Mouse (Mus musculus) urinary bladder, postnatal 4 days (tissue): ENCODE data around the gene Olfr702.

Experiments used
- DNase-seq, 2 experiments: peaks; one replicate each; pipeline ENCODE4 v3.0.0; 2021 to 2022; ENCODE audit warnings: low spot score in 2 of 2

Olfr702 gene

GRCm38 (mm10) chr7:106833793-106834192, at the start of gene Olfr702:
Olfr702 (minus strand) TSS chr7:106833893.
- no peak for DNase-seq

- no peak for DNase-seq
Measured at GRCm38 (mm10) chr7:106876791-106877190, 43.1 kb upstream of the Olfr702 start, which contains the start of gene Olfr705. Olfr705 (minus strand) TSS chr7:106876891.

- DNase-seq = no peak
Measured at GRCm38 (mm10) chr7:106862885-106863284, 29.2 kb upstream of the Olfr702 start, which contains the start of gene Olfr704. Olfr704 (plus strand) TSS chr7:106863185.

GRCm38 (mm10) chr7:106843060-106843459, 9.4 kb upstream of the Olfr702 start, which contains the start of gene Olfr703:
Olfr703 (plus strand) TSS chr7:106843360.
- DNase-seq = no peak

- no peak for DNase-seq
Measured at GRCm38 (mm10) chr7:106818414-106818813, 15.3 kb downstream of the Olfr702 start.

- no peak for DNase-seq
Measured at GRCm38 (mm10) chr7:106815775-106816174, 17.9 kb downstream of the Olfr702 start.

- no peak for DNase-seq
Measured at GRCm38 (mm10) chr7:106813829-106814228, 19.9 kb downstream of the Olfr702 start, which contains the start of gene Olfr701. Olfr701 (plus strand) TSS chr7:106814129.

GRCm38 (mm10) chr7:106808734-106809133, 25.0 kb downstream of the Olfr702 start, which contains the start of gene Olfr700:
Olfr700 (minus strand) TSS chr7:106808834.
- no peak for DNase-seq

GRCm38 (mm10) chr7:106793098-106793497, 40.6 kb downstream of the Olfr702 start, which contains the start of gene Olfr699:
Olfr699 (minus strand) TSS chr7:106793198.
- DNase-seq = no peak

- no peak for DNase-seq
Measured at GRCm38 (mm10) chr7:106788330-106788729, 45.4 kb downstream of the Olfr702 start.
